Mouse (Mus musculus): ENCODE data around the gene Wasf2.

- TF ChIP-seq POLR2A (IDR thresholded peaks at IDR 0.05; ENCODE audit: insufficient read depth, low read depth, low read length) (no peak), CTCF (IDR thresholded peaks at IDR 0.05) (no peak), EP300 (IDR thresholded peaks at IDR 0.05; ENCODE audit: insufficient read depth, low read depth, low read length) (no peak)
Measured at GRCm38 (mm10) chr4:133114762-133115161, 15.5 kb upstream of the Wasf2 start.

All from heart, adult 2 months (tissue).